Mouse (Mus musculus): Measurements from ENCODE around the gene Lats2. TPM values are rescaled to one million over a fixed set of nuclear protein-coding genes. Genes with fewer than 3 reads are reported as not detected.

Lats2 gene
- total and polyA plus RNA-seq, 3 experiments = 1.1 to 4.0 (median 1.5) TPM

DNA sequence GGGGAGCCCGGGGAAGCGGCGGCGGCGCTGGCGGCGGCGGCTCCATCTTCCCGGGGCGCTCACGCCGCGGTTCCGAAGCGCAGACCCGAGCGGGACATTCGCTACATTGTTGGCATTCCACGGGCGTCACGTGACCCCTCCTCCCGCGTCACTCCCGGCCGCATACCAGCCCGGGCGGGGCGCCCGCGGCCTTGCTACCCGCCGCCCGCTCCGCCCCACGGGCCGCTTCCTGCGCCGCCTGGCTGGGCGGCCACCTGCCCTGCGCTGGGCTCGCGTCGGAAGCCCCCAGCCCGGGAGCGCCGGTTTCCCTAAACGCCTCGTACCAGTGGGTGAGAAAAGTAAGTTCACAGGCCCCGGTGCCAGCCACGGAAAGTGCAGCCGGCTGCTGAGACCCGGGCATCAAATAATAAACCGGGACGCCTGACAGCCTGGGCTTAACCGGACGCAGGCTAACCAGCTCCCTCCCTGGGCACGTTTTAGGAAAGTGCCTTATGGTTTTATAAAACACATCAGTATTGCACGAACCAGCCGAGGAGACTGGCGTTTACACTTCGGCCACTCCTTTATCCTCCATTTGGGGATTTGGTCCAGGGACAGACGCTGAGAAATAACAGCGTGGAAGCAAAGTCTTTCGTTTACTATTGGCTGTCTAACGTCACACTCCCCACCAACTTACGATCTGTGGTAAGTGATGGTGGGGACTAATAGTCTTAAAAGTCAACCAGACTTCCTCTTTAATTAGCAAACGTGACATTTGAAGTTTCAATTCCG, 12.0 kb downstream of the Lats2 start, which contains the start of gene Gm49361:
TSS of gene Gm49361 (minus strand) at position 103 of the 771 bp plus-strand sequence.
- Histone ChIP-seq H3K4me1 (ENCODE audit: control insufficient read depth in 1 of 2, insufficient read depth in 2 of 2) (peaks cover 0 to 21% of the 10 kb centered on the region in 2 experiments; a peak in 2 of 4 replicates), H3K36me3 (replicated peaks in 1 of 2; ENCODE audit: control insufficient read depth in 1 of 2, insufficient read depth in 1 of 2, low read length in 1 of 2) (no peaks in the 10 kb centered on the region), H3K9me3 (replicated peaks; ENCODE audit: low read length) (no peaks in the 10 kb centered on the region), H3K4me3 (replicated peaks in 1 of 3; ENCODE audit: low read depth in 2 of 3, low read length in 2 of 3, poor library complexity in 1 of 3) (peak within 1 kb of the TSS; percentile 43 to 85 (median 66)), H3K9ac (ENCODE audit: insufficient read depth, low read depth) (peak within 1 kb of the TSS; percentile 73), H3K27me3 (replicated peaks) (peaks cover 46% of the 10 kb centered on the region), H3K4me2 (ENCODE audit: insufficient read depth, low read depth, poor library complexity, severe bottlenecking) (peak within 1 kb of the TSS; percentile 60), H3K79me2 (replicated peaks; ENCODE audit: control insufficient read depth, extremely low read depth, insufficient read depth, poor library complexity, severe bottlenecking) (no peaks in the 10 kb centered on the region), H3K27ac (ENCODE audit: insufficient read depth, low read depth) (no peak within 1 kb of the TSS)
- in situ Hi-C loops (cut with MboI; ENCODE audit: low pct_ligation_motif_present, low pct_unique_long_range_greater_than_20kb, low sequenced_read_pairs) (no loop called here), dilution Hi-C loops (cut with MboI; ENCODE audit: extremely low pct_ligation_motif_present, extremely low pct_unique_long_range_greater_than_20kb, low sequenced_read_pairs) (no loop called here)
- TF ChIP-seq RAD21 (IDR thresholded peaks at IDR 0.05; ENCODE audit: low read depth, low read length) (no peak), TCF12 (IDR thresholded peaks at IDR 0.05; ENCODE audit: low read depth, low read length) (no peak), POLR2A (IDR thresholded peaks at IDR 0.05; ENCODE audit: low read depth, low read length) (peak; percentile 50; the same call in 1 of the 2 replicates), KAT2A (IDR thresholded peaks at IDR 0.05; ENCODE audit: insufficient replicate concordance, low read length) (no peak), IRF4 (IDR thresholded peaks at IDR 0.05; ENCODE audit: low read depth, low read length) (peak; percentile 34; the same call in 1 of the 2 replicates), MXI1 (IDR thresholded peaks at IDR 0.05; ENCODE audit: low read depth, low read length) (peak; percentile 8; the same call in 1 of the 2 replicates), POLR2AphosphoS2 (IDR thresholded peaks at IDR 0.05; ENCODE audit: low read depth, low read length) (no peak), MAX (IDR thresholded peaks at IDR 0.05; ENCODE audit: low read length) (peak; percentile 49; the same call in 1 of the 2 replicates), ETS1 (conservative IDR thresholded peaks at IDR 0.05; ENCODE audit: low read depth, low read length) (no peak), USF2 (conservative IDR thresholded peaks at IDR 0.05; ENCODE audit: low read depth, low read length) (peak; percentile 74), SMC3 (IDR thresholded peaks at IDR 0.05; ENCODE audit: low read depth, low read length) (no peak), HCFC1 (IDR thresholded peaks at IDR 0.05; ENCODE audit: low read depth, low read length) (peak; percentile 17; the same call in 1 of the 2 replicates), MYC (IDR thresholded peaks at IDR 0.05; ENCODE audit: low read depth, low read length) (0 out of 2 replicates have a peak, but pooled peaks have one; percentile 30), USF1 (IDR thresholded peaks at IDR 0.05; ENCODE audit: low read depth, low read length) (peak; percentile 90), ZKSCAN1 (IDR thresholded peaks at IDR 0.05; ENCODE audit: borderline replicate concordance, low read depth, low read length) (no peak), JUND (conservative IDR thresholded peaks at IDR 0.05; ENCODE audit: low read depth, low read length) (no peak), RCOR1 (conservative IDR thresholded peaks at IDR 0.05; ENCODE audit: low read depth, low read length) (0 out of 2 replicates have a peak, but pooled peaks have one; percentile 53), NELFE (IDR thresholded peaks at IDR 0.05; ENCODE audit: low read depth, low read length) (no peak), GABPA (IDR thresholded peaks at IDR 0.05; ENCODE audit: insufficient replicate concordance, low read depth, low read length) (no peak), CHD1 (IDR thresholded peaks at IDR 0.05; ENCODE audit: low read depth, low read length) (no peak), JUN (IDR thresholded peaks at IDR 0.05; ENCODE audit: insufficient read depth, low read depth, low read length) (no peak), CTCF (conservative IDR thresholded peaks at IDR 0.05 in 1 of 2, IDR thresholded peaks at IDR 0.05 in 1 of 2; ENCODE audit: low read depth in 2 of 2, low read length in 2 of 2) (no peak), EP300 (IDR thresholded peaks at IDR 0.05; ENCODE audit: low read length) (no peak), BHLHE40 (IDR thresholded peaks at IDR 0.05; ENCODE audit: low read depth, low read length) (peak; percentile 80), TBP (conservative IDR thresholded peaks at IDR 0.05; ENCODE audit: low read depth, low read length) (no peak), ZC3H11A (IDR thresholded peaks at IDR 0.05; ENCODE audit: low read depth, low read length) (no peak), SIN3A (IDR thresholded peaks at IDR 0.05; ENCODE audit: low read length) (peak; percentile 42), NRF1 (IDR thresholded peaks at IDR 0.05; ENCODE audit: low read depth, low read length) (0 out of 2 replicates have a peak, but pooled peaks have one; percentile 41)
- no peak for DNase-seq (ENCODE audit: extremely low read depth)

Data from CH12.LX (cell line).